Mouse (Mus musculus) right cerebral cortex, postnatal 10 days (tissue): ENCODE measurements around the gene Arhgap21.

Source experiments
- DNase-seq, 2 experiments: peaks; one replicate each; pipeline ENCODE4 v3.0.0; 2021; ENCODE audit warnings: low spot score in 2 of 2

The Arhgap21 gene

DNA sequence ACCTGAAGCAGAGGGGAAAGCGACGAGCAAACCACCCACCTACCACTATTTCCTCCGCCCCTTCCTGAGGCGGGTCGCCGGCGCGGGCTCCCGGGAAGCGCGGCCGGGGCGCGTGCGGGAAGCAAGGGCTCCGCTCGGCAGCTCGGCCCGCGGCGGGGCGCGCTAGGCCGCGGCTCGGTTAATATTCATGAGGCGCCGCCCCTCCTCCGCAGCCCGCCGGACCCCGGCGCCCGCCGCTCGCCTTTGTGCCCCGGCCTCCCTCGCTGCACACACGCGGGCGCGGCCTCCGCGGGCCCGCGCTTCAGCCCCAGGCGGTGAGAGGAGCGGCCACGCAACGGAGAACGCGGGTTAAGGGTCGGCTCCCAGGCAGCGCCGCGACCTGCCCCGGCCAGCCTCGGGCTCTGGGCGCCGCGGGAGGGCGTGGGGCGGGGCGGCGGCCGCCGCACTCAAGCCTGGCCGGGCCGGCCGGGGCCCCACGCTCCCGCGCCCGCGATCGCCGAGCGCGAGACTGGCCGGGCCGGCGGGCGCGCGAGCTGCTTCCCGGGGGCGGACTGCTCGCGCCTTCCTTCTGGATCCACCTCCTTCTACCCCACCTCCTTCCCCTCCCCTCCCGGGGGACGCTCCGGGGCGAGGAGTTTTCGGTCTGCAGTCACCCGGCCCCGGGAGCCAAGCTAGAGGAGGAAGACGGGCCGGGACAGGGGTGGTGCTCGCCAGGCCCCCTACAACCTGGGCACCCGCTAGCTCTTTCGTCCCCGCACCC, at the start of gene Arhgap21:
Gene Arhgap21 (minus strand): TSS at position 441 of the 760 bp plus-strand sequence.
- DNase-seq, result peak; percentile 83 to 87

DNA sequence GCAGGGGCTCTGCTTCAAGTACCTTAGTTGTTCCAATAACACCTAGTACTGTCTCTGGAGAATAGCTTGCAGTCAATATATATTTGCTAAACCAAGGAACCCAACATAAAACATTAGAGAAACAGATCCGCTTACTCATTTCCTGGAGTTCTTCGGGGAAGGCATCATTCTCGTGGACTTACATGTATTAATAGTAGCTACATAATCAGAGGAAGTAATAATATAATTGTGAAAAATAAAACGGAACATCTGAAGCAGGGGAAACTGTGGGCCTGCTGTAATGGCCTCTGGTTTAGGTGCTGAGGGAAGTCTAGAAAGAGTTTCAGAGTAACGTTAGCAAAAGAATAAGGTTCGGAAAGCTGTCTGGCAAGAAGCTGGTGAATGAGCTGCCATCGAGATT, 47.9 kb upstream of the Arhgap21 start:
- DNase-seq, result no peak

DNA sequence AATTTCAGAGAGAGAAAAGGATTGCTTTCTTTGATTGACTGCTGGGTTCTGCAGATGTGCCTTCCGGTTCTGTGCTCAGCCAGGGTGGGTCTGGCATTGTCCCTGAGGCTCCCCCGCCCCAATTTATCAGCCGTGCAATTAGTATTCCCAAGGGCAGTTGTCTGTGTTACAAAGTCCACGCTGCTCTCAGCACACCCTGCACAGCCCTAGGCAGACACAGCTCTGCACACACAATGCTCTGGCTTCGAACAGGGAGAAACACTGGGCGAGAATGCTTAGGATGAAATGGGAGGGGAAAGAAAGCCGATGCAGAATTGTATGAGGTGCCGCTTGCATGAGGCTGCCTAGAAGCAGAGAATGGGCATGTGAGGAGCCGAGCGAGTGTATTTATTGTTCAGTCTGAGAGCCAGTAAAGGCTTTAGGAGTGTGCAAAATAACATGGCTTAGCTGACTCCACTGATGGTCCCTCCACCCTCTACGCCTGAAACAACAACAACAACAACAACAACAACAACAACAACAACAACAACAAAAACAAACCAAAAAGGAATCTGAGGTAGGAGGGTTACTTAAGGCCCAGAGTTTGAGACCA, 42.2 kb upstream of the Arhgap21 start:
- peak; percentile 32 to 37 for DNase-seq

DNA sequence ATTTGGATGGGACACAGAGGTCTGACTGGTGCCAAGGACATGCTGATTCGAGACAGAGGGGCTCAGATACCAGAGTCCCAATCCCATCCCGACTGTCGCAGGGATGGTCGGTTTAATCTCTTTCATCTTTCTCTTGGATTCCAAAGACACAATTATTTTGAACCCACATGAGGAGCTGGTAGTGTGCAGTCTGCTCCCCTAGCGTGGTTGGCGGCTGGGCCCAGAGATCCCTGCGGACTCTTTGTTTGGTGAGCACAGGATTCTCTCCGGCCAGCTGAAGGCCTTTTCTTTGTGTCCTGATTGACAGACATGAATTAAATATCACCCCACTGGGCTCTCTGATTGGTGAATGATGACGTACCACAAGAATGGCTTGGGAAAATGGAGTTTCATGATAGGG, 41.5 kb upstream of the Arhgap21 start:
- peak; percentile 45 to 53 for DNase-seq

DNA sequence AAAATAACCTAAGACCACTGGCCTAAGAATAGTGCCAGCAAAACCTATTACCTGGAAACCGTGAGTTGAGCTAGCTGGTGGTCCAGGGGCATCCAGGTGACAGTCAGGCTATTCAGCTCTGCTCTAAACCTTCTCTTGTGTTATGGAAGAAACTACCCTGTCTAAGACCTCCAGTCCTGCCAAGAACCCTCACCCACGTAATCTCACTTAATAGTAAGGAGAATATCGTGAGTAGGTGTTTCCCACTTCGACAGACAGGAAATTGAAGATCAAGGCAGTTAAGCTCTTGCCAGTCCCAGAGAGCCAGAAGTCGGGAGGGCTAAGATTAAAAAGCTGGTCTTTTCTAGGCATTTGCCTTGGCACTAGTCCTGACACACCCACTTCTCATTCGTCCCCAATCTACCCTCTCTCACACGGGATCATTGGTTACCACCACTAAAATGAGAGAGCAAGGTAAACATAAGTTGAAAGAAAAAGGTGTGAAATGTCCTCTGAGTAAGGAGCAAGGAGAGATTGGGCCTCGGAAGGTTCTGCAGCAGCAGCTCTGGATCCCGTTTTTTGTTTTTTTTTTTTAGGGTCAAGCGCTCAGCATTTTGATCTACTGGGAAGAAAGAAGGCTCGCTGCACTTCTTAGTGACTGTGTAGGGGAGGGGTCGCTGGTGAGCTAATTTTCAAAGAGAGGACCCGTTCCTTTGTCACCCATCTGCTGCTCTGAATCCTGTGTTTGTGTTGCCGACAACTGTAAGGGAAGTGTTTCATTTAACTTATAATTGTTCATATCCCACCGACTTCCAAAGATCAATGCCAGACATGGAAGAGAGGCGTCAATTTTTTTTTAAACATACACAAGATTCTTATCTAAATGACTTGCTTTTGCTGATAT, 40.8 kb upstream of the Arhgap21 start:
- no peak for DNase-seq

DNA sequence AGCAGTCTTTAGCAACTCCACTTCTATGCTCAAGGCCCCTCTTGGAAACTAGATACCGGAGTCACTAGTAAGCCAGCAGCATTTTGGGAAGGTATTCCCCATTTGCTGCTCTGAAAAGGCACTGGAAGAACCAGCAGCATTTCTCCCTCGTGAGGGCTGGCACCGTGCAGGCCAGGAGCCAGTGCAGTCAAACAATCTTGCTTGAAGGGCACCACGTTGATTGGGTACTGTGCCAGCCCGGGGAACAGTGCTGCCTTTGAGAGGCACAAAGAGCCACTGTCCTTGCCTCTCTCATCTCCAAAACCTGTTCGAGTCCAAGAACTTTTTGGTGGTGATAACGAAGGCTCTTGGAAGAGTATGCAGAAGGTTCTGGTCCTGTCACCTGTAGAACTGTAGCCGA, 33.9 kb upstream of the Arhgap21 start:
- peak; percentile 78 to 81 for DNase-seq

DNA sequence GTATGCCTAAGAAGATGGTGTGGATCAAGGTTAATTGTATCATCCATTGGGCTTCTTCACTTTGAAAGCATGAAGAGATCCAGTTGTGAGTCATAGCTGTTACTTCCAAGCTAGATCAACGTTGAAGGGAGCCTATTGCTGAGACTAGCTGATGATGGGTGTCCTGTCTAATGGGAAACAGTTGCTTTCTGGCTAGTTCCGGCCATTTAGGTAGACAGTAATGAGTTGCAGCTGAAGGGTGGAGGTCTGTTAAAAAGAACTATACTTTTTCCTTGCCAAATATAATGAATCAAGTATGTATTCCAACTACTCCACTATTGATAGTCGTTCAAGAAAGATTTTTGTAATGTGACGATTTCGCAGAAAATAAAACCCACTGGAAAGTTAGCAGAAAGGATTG, 32.5 kb upstream of the Arhgap21 start:
- no peak for DNase-seq

DNA sequence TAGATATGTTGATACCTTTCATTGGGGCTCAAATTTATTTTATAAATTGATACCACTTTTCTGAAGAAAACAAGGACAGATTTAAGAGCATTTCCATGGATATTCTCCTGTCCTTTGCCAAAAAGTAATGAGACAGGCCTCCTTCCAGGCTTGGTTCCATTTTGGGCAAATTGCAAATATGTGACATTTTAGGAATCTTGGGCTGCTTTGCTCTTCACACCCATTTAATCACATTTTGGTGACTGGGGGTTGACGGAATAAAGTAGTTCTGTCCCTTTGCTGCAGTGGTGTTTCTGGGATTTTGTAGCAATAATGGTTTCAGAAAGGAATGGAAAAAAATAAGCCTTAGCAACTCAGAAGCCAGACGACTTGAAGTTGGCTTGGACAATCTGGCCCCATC, 26.9 kb upstream of the Arhgap21 start:
- DNase-seq, result no peak

DNA sequence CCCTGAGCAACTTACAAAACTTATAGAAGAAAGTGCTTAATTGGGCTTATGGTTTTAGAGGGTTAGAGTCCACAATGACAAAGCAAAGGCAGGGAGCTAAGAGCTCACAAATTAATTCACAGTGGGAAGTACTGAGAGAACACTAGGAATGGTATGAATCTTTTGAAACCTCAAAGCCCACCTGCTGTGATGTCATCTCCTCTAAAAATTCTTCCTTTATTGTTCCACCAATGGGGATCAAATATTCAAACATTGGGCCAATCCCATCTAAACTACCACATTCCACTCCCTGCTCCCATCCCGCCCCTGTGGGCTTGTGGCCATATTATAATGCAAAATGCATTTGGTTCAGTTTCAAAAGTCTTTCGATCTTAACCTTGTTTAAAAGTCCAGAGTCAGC, 22.8 kb upstream of the Arhgap21 start:
- DNase-seq, result no peak

DNA sequence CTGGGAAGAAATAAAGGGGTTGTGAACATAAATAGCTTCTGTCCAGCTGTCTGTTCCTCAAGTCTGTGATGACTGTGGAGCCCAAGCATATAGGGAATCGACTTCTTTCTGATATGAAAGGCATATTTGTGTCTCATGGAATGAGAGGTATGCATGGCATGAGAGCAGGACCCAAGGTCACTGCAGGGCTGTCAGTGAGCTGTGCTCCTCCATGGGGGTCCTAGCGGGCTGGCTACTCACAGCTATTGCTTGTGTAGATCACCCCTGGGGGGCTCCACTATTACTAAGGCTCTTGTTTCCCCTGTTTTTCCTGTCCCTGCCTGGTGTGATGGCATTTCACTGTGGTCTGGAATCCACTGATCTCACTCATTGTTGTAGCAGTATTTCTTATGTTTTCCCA, 22.2 kb upstream of the Arhgap21 start:
- no peak for DNase-seq

DNA sequence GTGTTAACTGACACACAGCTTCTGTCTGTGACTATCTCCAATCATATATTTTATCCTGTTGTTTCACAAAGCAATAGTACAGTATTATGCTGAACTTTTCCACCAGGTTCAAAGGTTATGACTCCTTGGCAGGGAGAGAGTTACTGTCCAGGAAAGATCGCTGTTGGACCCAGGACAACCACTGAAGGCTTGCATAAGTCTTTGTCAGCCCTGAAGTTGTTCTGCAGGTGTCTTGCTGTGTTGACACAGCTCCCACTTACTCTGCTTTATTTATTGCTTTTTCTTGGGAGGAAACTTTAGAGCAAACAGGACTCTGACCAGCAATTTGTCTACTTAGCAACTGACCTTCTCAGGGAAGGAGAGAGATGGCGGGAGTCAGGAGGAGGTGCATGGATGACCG, 21.4 kb upstream of the Arhgap21 start:
- DNase-seq, result no peak

DNA sequence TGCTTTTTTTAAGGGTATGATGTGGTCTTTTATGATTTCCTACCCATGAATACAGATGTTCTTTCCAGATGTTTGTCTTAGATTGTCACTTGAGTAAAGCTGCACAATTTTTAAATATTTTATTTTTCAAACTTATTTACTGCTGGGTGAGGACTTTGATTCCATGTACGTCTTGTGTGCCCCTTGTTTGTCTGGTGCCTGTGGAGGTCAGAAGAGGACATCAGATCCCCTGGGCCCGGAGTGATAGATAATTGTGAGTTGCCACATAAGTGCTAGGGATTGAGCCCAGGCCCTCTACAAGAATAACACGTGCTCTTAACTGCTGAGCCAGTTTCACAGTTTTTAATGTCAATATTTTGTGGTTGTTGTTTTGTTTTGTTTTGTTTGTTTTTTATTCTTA, 19.1 kb upstream of the Arhgap21 start:
- no peak for DNase-seq

DNA sequence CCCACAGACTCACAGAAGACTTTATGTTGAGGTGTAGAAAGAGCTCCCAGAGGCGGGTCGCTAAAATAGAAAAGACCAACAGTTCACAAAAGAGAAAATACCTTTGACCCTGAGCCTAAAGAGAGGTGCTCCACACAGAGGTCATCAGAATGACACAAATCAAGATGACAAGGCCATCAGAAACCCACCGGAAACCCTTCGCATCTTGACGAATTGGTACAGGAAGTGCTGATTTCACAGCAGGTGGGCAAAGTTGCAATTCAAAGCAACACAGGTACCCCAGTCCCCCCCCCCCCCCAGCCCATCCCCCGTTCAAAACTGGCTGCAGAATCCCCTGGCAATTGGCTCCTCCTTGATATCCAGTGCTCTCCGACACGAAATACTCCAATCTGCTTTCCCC, 10.0 kb upstream of the Arhgap21 start:
- no peak for DNase-seq

DNA sequence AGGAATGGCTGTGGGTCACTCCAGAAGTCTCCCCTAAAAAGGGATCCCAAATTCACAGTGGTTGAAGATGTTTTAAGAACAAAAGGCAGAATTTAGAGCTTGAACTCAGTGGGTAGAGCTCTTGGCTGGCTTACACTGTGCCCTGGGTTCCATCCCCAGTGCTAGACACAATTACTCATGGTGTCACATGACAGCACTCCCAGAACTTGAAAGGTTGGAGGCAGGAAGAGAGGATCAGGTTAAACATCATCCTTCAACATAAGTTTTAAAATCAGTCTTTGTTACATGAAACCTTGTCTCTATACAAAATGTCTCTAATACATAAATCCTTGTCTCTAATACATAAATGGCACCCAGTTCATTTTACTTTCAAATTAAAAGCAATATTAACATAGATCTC, 8.4 kb upstream of the Arhgap21 start:
- DNase-seq, result no peak

DNA sequence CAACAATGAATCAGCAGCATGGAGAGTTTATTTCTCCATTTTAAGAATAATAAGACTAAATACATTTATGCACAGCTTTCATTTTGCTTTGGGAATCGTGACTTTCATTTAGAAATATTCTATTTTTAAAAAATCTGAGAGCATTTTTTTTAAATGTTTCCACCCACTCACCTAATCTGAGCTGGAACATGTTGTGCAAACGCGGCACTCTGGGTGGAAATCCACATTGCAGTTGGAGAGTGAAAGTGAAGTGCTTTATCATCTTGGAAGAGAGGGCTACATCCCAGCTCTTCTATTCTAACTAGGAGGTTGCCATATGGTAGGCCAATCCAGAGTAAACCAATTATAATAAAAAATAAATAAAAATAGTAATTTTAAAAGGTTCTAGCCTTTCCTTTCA, 4.8 kb upstream of the Arhgap21 start:
- peak; percentile 56 to 59 for DNase-seq

DNA sequence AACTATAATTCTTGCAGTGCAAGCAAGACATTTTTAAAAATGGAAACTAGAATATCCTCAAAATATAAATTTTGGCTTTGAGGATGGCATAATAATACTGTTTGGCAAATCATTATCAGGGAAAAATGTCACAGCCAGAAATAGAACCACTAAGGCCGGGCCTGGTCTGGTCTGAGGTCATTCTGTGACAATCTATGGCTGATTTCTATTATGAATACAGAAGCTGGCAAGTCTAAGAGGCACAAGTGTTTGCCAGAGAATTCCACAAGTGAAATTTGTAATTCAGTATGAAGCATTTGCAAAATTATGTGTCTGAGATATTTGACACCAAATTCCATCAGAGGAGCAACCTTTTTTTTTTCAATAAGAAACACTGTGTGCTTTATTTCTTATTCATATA, 3.5 kb upstream of the Arhgap21 start:
- no peak for DNase-seq

DNA sequence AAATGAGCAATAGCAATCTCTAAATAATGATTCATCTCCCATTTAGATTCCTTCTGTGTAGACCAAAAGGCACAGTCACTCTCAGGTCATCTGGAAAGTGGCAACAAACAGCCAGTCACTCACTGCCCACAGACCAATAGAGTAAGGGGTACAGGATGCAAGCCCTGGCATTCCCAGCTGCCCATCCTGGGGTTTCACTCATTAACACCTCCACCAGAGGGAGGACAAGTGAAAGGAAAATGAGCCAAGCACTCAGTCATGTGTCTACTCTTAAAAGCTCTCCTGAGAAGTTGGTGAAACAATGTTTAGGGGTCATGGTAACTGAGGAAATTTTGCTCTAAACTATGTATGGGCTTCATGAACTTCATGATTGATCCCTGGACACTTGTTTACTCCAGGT, 2.9 kb upstream of the Arhgap21 start:
- no peak for DNase-seq

DNA sequence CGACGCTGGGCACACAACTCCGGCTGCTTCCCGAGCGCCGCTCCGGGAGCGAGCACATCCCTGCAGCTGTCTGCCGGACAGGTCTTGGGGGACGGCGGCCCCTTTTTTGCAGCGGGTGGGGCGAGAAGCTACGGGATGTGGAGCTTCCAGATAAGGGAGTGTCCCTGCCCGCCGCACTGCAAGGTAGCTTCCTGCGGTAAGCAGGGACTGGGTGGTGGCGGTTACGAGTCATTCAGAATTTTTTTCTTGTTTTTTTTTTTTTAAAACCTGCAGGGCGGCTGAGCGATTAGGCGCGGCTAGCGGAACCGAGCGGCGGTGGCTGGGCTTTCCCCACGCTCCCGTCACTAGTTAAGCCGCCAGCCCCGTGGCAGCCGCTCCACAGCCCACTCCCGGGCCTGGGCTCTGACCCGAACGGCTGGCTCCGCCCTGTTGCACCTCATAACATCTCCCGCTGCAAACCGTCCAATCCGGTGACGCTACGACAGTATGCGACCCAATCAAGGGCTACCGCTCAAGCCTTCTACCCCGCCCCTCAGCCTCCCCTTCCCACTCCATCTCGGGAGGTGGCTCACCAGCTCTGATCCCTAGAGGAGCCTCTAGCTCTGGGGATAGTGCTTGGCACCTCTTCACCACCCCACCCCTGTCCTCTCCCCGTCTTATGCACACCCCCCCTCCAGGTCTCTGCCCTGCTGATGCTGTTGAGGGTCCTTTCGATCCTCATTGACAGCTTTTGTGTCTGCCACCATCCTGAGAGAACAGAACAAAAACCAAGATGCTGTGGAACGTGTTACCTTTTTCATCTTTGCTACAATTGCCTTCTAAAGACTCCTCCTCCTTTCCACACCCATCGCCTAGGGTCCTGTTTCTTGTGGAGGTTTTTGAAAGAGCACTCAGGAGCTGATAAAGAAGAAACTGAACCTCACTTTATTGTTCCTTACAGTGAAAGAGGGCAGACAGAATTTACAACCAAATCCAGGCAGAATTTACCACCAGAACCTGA, 820 bp upstream of the Arhgap21 start:
- peak; percentile 98 to 99 for DNase-seq

DNA sequence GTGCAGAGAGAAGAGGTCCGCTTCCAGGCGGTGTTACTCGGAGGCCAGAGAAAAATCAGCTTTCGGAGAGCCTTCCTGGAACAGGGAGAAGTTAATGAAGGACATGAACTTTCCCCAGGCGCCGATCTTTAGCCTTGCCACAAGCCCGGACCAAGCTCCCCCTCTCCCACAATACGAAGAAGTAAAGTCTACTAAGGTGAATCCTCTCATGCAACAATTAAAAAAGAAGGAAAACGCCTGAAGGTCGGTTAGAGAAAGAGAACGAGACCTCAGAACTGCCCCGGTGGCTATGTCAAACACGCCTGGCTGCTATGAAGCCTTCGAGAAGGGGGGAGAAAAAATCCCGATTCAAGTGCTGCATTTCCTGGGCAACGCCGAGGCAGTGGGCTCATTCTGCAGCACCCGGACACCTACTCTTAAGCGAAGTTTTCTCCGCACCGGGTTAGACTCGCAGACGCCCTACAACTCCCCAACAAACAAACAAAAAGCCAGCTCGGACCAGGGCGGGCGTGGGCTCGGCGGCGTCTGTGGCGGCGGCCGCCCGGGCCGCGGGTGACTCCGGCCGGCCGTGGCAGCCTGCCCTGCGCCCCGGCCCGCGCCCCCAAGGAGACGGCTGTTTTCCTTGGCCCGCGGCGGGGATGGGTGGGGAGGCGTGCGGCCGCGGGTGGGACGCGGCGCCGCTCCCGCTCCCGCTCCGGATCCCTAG, 882 bp downstream of the Arhgap21 start:
- peak; percentile 47 to 56 for DNase-seq

DNA sequence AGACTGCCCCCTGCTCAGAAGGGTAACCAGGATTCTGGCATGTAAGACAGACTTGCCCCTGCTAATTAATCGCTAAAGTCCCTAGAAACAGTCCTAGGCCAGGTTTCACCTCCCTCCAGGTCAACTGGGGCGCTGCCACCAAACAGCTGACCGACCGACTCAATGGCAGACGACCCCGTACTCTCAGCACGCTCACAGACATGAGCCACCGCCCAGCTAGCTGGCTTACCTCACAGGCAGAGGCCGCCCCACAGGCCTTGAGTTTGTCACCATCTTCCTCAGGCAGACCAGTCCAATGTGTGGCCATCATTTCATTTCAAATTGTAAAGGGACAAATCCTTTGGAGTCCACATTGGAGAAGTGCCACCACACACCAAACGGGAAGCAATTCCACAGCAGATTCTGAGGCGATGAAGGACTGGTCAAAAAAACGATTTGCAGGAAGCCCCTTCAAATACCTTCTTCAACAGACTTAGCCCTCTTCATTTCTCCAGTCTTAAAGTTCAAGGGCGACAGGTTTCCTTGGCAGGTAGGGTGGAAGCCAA, 1.5 kb downstream of the Arhgap21 start:
- peak; percentile 59 to 61 for DNase-seq
